In the genomic region with DNA sequence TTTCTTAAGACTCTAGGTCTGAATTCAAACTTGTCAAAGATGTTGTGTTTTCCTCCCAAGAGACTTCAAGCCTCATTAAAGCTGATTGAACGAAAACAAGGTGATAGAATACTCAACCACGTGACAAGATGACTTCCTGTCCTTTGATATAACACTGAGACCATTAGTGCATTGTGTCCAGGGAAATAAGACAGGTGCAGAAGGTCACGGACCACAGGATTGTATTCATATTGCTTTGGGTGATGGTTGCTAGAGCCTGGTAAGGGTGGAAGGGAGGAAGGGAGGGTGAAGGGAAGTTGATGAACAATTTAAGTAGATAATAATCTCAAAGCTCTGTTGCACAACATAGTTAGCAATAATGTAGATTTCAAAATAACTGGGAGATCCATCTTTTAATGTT, we compare ENCODE assay signal across 24 mouse cellular contexts.
DNase-seq lines count a peak whose midpoint lies in the region; ATAC-seq and TF ChIP-seq lines count a peak whose summit lies in the region.
"Had no signal": no experiment of that assay in that cellular context is flagged by ENCODE, and none has a peak within 500 bp of the region (broad histone marks: within the 10 kb centered on the region; RNA-seq: fewer than 3 reads in every experiment).

No protein-coding gene starts in this region.

- no peaks in the 10 kb centered on the region for H3K4me1 ChIP-seq in kidney, embryonic 14.5 days (ENCODE audit: control insufficient read depth, insufficient read depth, low read length)
- no peaks in the 10 kb centered on the region for H3K4me1 ChIP-seq in kidney, adult 2 months (ENCODE audit: control insufficient read depth, insufficient read depth, low read length)
- no peaks in the 10 kb centered on the region for H3K4me1 ChIP-seq in kidney, postnatal 0 days (replicated peaks; ENCODE audit: insufficient read depth, low read length)
- H3K4me1 ChIP-seq: forebrain, embryonic 15.5 days; heart, embryonic 10.5 days; heart, embryonic 13.5 days had no signal

- H3K36me3 ChIP-seq in kidney, embryonic 14.5 days (ENCODE audit: control insufficient read depth, insufficient read depth, low read length), result no peaks in the 10 kb centered on the region
- H3K36me3 ChIP-seq in kidney, adult 2 months (ENCODE audit: control insufficient read depth, insufficient read depth, low read length), result no peaks in the 10 kb centered on the region
- no peaks in the 10 kb centered on the region for H3K36me3 ChIP-seq in kidney, postnatal 0 days (ENCODE audit: insufficient read depth, low read length)
- H3K36me3 ChIP-seq: forebrain, embryonic 10.5 days; forebrain, embryonic 15.5 days; G1E; heart, embryonic 10.5 days; heart, embryonic 13.5 days had no signal

- no peak for TF ChIP-seq POLR2A in kidney, adult 2 months (IDR thresholded peaks at IDR 0.05; ENCODE audit: low read depth, low read length)

- H3K4me2 ChIP-seq in kidney, embryonic 14.5 days (replicated peaks; ENCODE audit: low read depth, low read length), result no peak overlapping the region
- no peak overlapping the region for H3K4me2 ChIP-seq in kidney, postnatal 0 days (ENCODE audit: low read length)
- H3K4me2 ChIP-seq: forebrain, embryonic 15.5 days; heart, embryonic 13.5 days; hindbrain, embryonic 14.5 days had no signal

- H3K9ac ChIP-seq in kidney, embryonic 14.5 days (ENCODE audit: low read depth, low read length), result no peak overlapping the region
- H3K9ac ChIP-seq in kidney, postnatal 0 days (ENCODE audit: low read depth, low read length), result no peak overlapping the region
- H3K9ac ChIP-seq: forebrain, embryonic 15.5 days; heart, embryonic 13.5 days; hindbrain, embryonic 14.5 days had no signal

- no peak for TF ChIP-seq CTCF in kidney, adult 2 months (conservative IDR thresholded peaks at IDR 0.05; ENCODE audit: insufficient read depth, insufficient read length, low read depth, low read length)
- no peak for TF ChIP-seq CTCF in kidney, postnatal 0 days (IDR thresholded peaks at IDR 0.05; ENCODE audit: low read depth)

- H3K27ac ChIP-seq in kidney, embryonic 14.5 days (ENCODE audit: low read depth, low read length), result no peak overlapping the region
- H3K27ac ChIP-seq in kidney, adult 2 months (ENCODE audit: insufficient read depth, low read depth, low read length), result no peak overlapping the region
- no peak overlapping the region for H3K27ac ChIP-seq in kidney, postnatal 0 days
- H3K27ac ChIP-seq: forebrain, embryonic 10.5 days; forebrain, embryonic 15.5 days; heart, adult 2 months; heart, embryonic 10.5 days; heart, embryonic 13.5 days; hindbrain, embryonic 14.5 days; hindbrain, postnatal 0 days had no signal

- 11% methylated on average over 3 of the region's 3 CpGs for WGBS in kidney, embryonic 14.5 days
- WGBS in kidney, adult 2 months, result 5% methylated on average over 3 of the region's 3 CpGs
- 7% methylated on average over 3 of the region's 3 CpGs for WGBS in kidney, postnatal 0 days

- no peaks in the 10 kb centered on the region for H3K9me3 ChIP-seq in kidney, embryonic 14.5 days (ENCODE audit: control insufficient read depth, low read length)
- no peaks in the 10 kb centered on the region for H3K9me3 ChIP-seq in kidney, postnatal 0 days (replicated peaks; ENCODE audit: low read length)
- H3K9me3 ChIP-seq: forebrain, embryonic 10.5 days; forebrain, embryonic 15.5 days; heart, embryonic 10.5 days had no signal

- peak; percentile 73; the same call in 1 of the 2 replicates for ATAC-seq in kidney, embryonic 14.5 days (ENCODE audit: low FRiP score, low TSS enrichment)
- ATAC-seq in kidney, postnatal 0 days (replicated peaks; ENCODE audit: low FRiP score, low read depth), result peak; percentile 65; the same call in 1 of the 2 replicates
- ATAC-seq: forebrain, embryonic 15.5 days; hindbrain, postnatal 0 days; inflammation-experienced regulatory T-cells, adult 6 months; Patski had no signal

- DNase-seq in kidney, adult 2 months, result no peak
- DNase-seq in kidney, postnatal 0 days (ENCODE audit: low spot score), result peak; percentile 25
- DNase-seq in kidney, postnatal 4 days, result no peak
- peak; percentile 1 for DNase-seq in mesoderm, embryonic 11.5 days (ENCODE audit: low read depth, low spot score)
- DNase-seq in thymus, postnatal 4 days, result no peak
- DNase-seq: adrenal gland, postnatal 10 days; adrenal gland, postnatal 36 days; cerebellum, adult 18-20 months; cerebellum, adult 9-10 months; cerebellum, postnatal 14 days; gastrocnemius, postnatal 36 days; heart, adult 2 months; heart, postnatal 14 days; heart, postnatal 4 days had no signal

- no peaks in the 10 kb centered on the region for H3K27me3 ChIP-seq in kidney, embryonic 14.5 days (ENCODE audit: control insufficient read depth, insufficient read depth, low read length)
- H3K27me3 ChIP-seq in kidney, adult 2 months (replicated peaks; ENCODE audit: control insufficient read depth, insufficient read depth, low read length), result no peaks in the 10 kb centered on the region
- no peaks in the 10 kb centered on the region for H3K27me3 ChIP-seq in kidney, postnatal 0 days (ENCODE audit: insufficient read depth, low read length)
- H3K27me3 ChIP-seq: forebrain, embryonic 15.5 days; heart, embryonic 13.5 days; Patski had no signal

- no peak overlapping the region for H3K4me3 ChIP-seq in kidney, embryonic 14.5 days (ENCODE audit: low read length)
- no peak overlapping the region for H3K4me3 ChIP-seq in kidney, adult 2 months (ENCODE audit: insufficient read depth, low read depth, low read length)
- H3K4me3 ChIP-seq in kidney, postnatal 0 days (replicated peaks; ENCODE audit: low read depth, low read length), result no peak overlapping the region
- H3K4me3 ChIP-seq: forebrain, embryonic 10.5 days; forebrain, embryonic 15.5 days; heart, adult 2 months; heart, embryonic 10.5 days; heart, embryonic 13.5 days had no signal

Comparison
In these comparisons a context has a peak if more than half of its experiments do, and no peak if none do; other contexts are left out.
1. DNase-seq: peak in kidney, postnatal 0 days (single experiment) and mesoderm, embryonic 11.5 days (single experiment); none in kidney, adult 2 months (single experiment), kidney, postnatal 4 days (0 of 2) and thymus, postnatal 4 days (single experiment).